Mouse (Mus musculus): ENCODE measurements at regions not wholly inside any gene's neighbourhood (a gene's known extent, or its start where the extent isn't known, plus 50 kb on each side); places are given as distances from the start of the nearest gene placed in this dataset.

DNA sequence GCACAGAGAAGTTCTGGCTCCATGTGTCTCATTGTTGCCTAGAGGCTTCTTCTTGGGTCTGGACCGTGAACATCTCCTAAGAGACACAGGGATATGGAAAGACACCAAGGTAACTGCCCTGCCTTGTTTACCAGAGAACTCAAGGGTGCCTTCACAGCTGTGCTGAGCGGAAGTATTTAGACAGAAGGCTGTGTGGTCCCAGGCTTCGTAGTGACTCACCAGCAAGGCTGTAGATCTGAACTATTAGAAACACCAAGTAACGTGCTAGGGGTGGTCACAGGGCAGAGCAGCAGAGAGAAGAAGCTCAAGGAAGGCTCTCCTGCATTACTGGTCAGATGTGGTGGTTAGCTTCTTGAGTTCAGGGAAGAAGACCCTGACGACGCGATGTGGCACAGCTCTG lies 51.6 kb upstream of the Lpp start:
- no peaks in the 10 kb centered on the region; the same call in 1 of the 2 replicates for H3K4me1 ChIP-seq (ENCODE audit: control insufficient read depth, insufficient read depth, low read length)
- 94% methylated on average over 7 of the region's 7 CpGs for WGBS
- no peak for DNase-seq
- H3K4me3 ChIP-seq (replicated peaks; ENCODE audit: insufficient read depth, low read depth, low read length): no peak overlapping the region
- H3K27ac ChIP-seq (ENCODE audit: insufficient read depth, low read length): no peak overlapping the region
- no peaks in the 10 kb centered on the region for H3K27me3 ChIP-seq (ENCODE audit: control insufficient read depth, insufficient read depth, low read length)
- TF ChIP-seq CTCF (IDR thresholded peaks at IDR 0.05; ENCODE audit: borderline replicate concordance, insufficient read depth, low read depth, low read length) (no peak), POLR2A (IDR thresholded peaks at IDR 0.05; ENCODE audit: borderline replicate concordance, insufficient read depth, low read length) (no peak)

DNA sequence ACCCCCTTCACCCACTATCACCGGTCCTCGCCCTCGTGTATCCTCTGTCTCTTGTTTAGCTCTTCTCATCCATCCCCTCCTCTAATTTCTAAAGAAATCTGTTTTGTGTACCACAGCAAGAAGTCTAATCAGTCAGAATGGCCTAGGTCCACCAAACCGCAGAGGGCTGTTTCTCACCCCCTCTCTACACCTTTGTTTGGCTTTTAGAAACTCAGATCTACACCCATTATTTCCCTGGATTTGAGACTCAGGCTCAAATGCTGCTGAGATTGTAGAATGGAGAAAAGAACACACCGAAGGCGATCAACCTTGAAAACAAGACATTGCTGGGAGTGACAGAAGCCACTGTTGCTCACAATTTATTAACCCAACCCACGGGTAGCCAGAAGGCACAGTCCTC lies 52.7 kb upstream of the Lpp start:
- Histone ChIP-seq H3K4me1 (ENCODE audit: control insufficient read depth, insufficient read depth, low read length) (no peaks in the 10 kb centered on the region; the same call in 1 of the 2 replicates), H3K4me3 (replicated peaks; ENCODE audit: insufficient read depth, low read depth, low read length) (no peak overlapping the region), H3K27ac (ENCODE audit: insufficient read depth, low read length) (no peak overlapping the region), H3K27me3 (ENCODE audit: control insufficient read depth, insufficient read depth, low read length) (no peaks in the 10 kb centered on the region)
- TF ChIP-seq POLR2A (IDR thresholded peaks at IDR 0.05; ENCODE audit: borderline replicate concordance, insufficient read depth, low read length): no peak
- no peak for TF ChIP-seq CTCF (IDR thresholded peaks at IDR 0.05; ENCODE audit: borderline replicate concordance, insufficient read depth, low read depth, low read length)
- no peak for DNase-seq
- WGBS: 71% methylated on average over 7 of the region's 7 CpGs

DNA sequence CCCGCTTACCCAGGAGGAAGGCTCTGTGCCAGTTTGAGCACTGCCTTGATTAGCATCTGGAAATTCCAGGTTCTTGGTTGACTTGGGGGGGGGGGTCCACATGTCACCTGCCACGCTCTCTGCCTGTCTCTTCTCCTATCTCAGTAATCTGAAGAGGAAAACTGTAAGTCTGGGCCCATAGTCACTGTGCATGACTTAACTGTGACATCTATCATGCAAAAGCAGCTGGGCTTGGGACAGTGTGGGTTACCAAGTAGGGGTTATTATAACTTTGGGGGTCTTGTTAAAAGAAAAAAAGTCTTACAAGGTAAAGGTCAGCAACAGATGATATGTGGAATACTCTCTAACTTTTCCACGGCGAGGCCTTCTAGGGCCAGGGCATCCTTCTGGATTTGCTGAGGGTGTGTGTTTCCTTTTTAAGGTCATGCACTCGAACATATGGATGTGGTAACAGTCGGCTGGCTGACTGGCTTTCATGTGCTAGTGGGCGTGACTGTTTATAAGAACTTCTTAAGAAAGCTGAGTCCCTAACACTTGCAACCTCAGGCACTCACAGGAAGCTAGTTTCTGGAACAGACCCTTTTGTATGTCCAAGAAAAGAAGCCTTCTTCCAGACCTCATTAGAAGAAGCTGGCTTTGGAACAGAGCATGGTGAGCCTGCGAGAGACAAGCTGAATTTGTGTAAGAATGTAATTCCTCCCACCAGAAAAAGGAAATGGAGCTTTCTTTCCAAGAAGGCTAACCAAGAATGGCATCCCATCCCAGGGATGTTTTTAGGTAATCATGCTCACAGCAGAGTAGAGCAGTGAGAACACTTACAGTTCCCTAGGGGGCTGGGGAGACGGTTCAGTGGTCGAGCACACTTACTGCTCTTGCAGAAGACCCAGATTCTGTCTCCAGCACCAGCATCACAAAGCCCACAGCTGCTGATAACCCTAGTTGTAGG lies 53.7 kb upstream of the Lpp start:
- Histone ChIP-seq H3K4me3 (replicated peaks; ENCODE audit: insufficient read depth, low read depth, low read length) (no peak overlapping the region), H3K4me1 (ENCODE audit: control insufficient read depth, insufficient read depth, low read length) (no peaks in the 10 kb centered on the region), H3K27me3 (ENCODE audit: control insufficient read depth, insufficient read depth, low read length) (no peaks in the 10 kb centered on the region), H3K27ac (ENCODE audit: insufficient read depth, low read length) (no peak overlapping the region)
- TF ChIP-seq POLR2A (IDR thresholded peaks at IDR 0.05; ENCODE audit: borderline replicate concordance, insufficient read depth, low read length) (no peak), CTCF (IDR thresholded peaks at IDR 0.05; ENCODE audit: borderline replicate concordance, insufficient read depth, low read depth, low read length) (no peak)
- 85% methylated on average over 10 of the region's 10 CpGs for WGBS
- no peak for DNase-seq

DNA sequence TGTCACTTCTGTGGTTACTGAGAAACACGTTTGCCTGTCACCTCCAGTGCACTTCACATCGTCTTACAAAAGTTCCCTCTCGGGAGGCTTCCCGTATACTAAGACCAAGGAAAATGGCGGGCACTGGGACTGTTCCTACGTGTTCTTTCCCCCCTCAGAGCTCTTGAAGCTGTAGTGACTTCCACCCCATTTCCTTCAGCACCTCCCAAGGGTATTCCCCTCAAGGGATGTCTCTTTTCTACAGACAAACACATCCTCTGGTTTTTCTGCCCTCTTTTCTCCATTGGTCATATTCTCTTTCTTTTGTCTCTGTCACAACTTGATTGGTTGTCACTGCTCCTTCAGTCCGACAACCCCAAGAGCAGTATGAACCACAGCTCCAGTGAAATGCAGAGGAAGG lies 54.9 kb upstream of the Lpp start:
- WGBS: 90% methylated on average over 7 of the region's 7 CpGs
- Histone ChIP-seq H3K27ac (ENCODE audit: insufficient read depth, low read length) (no peak overlapping the region), H3K4me3 (replicated peaks; ENCODE audit: insufficient read depth, low read depth, low read length) (no peak overlapping the region), H3K4me1 (ENCODE audit: control insufficient read depth, insufficient read depth, low read length) (no peaks in the 10 kb centered on the region), H3K27me3 (ENCODE audit: control insufficient read depth, insufficient read depth, low read length) (no peaks in the 10 kb centered on the region)
- TF ChIP-seq POLR2A (IDR thresholded peaks at IDR 0.05; ENCODE audit: borderline replicate concordance, insufficient read depth, low read length) (no peak), CTCF (IDR thresholded peaks at IDR 0.05; ENCODE audit: borderline replicate concordance, insufficient read depth, low read depth, low read length) (no peak)
- DNase-seq: no peak

DNA sequence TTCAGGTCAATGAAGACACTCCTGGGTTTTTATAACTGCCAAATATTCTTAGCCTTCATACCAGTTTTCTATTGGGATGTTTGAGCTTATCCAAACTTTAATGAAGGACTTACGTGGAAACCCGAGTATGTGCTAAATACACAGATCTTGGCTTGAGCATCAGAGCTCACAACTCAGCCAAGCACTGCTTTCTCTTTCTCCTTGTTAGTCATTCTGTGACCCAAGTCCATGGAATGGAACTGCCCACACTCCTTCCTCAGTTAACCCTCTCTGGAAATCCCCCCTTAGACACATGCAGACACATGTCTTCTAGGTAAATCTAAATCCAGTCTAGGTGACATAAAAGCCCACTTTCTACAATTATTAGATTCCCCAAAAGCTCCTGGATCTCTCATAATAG lies 58.9 kb upstream of the Lpp start:
- no peak for TF ChIP-seq POLR2A (IDR thresholded peaks at IDR 0.05; ENCODE audit: borderline replicate concordance, insufficient read depth, low read length)
- no peak for TF ChIP-seq CTCF (IDR thresholded peaks at IDR 0.05; ENCODE audit: borderline replicate concordance, insufficient read depth, low read depth, low read length)
- 93% methylated on average over 2 of the region's 2 CpGs for WGBS
- Histone ChIP-seq H3K4me3 (replicated peaks; ENCODE audit: insufficient read depth, low read depth, low read length) (no peak overlapping the region), H3K27me3 (ENCODE audit: control insufficient read depth, insufficient read depth, low read length) (no peaks in the 10 kb centered on the region), H3K4me1 (ENCODE audit: control insufficient read depth, insufficient read depth, low read length) (no peaks in the 10 kb centered on the region), H3K27ac (ENCODE audit: insufficient read depth, low read length) (no peak overlapping the region)
- DNase-seq: no peak

DNA sequence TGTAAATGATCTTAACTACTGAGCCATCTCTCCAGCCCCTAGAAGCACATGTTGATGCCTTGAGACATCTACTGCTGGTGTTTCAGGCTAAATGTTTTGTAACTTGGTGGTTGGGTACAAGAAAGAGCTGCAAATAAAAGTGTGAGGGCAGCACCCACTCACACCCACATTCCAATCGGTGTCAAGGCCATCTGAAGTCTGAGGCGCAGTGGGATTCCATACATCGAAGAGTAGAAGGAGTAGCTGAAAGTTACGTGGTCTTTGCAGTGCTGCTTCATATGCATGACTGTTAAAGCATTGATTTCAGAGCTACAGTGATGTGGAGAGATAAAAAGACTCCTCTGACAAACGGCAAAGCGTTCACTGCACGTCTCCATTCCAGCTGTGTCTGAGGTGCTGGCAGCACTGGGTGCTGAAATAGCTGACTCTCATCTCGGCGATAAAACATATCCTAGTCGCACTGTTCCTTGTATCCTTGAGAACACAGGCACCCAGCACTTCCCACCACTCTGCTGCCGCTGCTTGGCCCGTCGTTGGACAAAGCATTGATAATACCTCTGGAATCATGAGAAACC lies 61.8 kb upstream of the Lpp start:
- no peaks in the 10 kb centered on the region for H3K4me1 ChIP-seq (ENCODE audit: control insufficient read depth, insufficient read depth, low read length)
- no peak for TF ChIP-seq POLR2A (IDR thresholded peaks at IDR 0.05; ENCODE audit: borderline replicate concordance, insufficient read depth, low read length)
- no peak for DNase-seq
- 92% methylated on average over 13 of the region's 13 CpGs for WGBS
- H3K27ac ChIP-seq (ENCODE audit: insufficient read depth, low read length): no peak overlapping the region
- no peaks in the 10 kb centered on the region for H3K27me3 ChIP-seq (ENCODE audit: control insufficient read depth, insufficient read depth, low read length)
- H3K4me3 ChIP-seq (replicated peaks; ENCODE audit: insufficient read depth, low read depth, low read length): no peak overlapping the region

DNA sequence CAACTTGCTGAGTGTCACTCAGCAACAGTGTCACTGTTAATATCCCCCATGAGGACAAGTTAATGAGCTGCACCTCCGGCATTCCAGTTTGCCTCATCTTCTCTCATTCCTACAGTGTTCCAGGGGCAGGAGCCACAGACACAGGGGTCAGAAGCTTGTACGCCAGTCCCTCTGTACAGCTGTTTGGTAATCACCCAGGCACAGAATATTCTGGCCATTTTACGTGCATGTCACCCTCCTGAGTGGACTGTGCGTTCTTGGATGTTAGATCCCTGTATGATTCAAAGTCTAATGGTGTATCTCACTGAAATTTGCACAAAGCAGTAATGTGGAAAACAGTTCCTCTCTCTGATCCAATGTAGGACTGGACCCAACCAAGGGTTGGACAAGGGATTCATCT lies 66.7 kb upstream of the Lpp start:
- WGBS: 90% methylated on average over 4 of the region's 4 CpGs
- Histone ChIP-seq H3K27me3 (ENCODE audit: control insufficient read depth, insufficient read depth, low read length) (no peaks in the 10 kb centered on the region), H3K27ac (ENCODE audit: insufficient read depth, low read length) (no peak overlapping the region), H3K4me3 (replicated peaks; ENCODE audit: insufficient read depth, low read depth, low read length) (no peak overlapping the region), H3K4me1 (ENCODE audit: control insufficient read depth, insufficient read depth, low read length) (no peaks in the 10 kb centered on the region)
- DNase-seq: no peak
- TF ChIP-seq CTCF (IDR thresholded peaks at IDR 0.05; ENCODE audit: borderline replicate concordance, insufficient read depth, low read depth, low read length) (no peak), POLR2A (IDR thresholded peaks at IDR 0.05; ENCODE audit: borderline replicate concordance, insufficient read depth, low read length) (no peak)

DNA sequence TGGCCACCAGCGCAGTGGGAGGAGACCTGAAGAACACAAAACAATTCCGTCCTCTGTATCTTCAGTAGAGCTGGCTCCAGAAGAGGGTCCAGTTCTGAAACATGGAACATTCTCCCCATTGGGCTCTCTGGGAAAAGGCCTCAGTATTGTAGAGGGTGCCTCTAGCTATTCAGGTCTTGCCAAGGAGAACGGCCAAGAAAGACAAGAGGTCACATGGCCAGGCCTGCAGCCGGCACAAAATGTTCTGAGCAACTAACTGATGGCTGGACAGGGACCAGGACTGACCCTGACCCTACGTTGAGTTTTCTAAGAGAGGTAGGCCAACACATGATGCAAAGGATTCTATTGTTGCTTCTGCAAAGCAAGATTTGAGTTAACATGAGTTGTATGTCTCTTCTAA lies 67.3 kb upstream of the Lpp start:
- WGBS: 73% methylated on average over 5 of the region's 5 CpGs
- no peaks in the 10 kb centered on the region for H3K27me3 ChIP-seq (ENCODE audit: control insufficient read depth, insufficient read depth, low read length)
- H3K27ac ChIP-seq (ENCODE audit: insufficient read depth, low read length): no peak overlapping the region
- no peak overlapping the region for H3K4me3 ChIP-seq (replicated peaks; ENCODE audit: insufficient read depth, low read depth, low read length)
- TF ChIP-seq CTCF (IDR thresholded peaks at IDR 0.05; ENCODE audit: borderline replicate concordance, insufficient read depth, low read depth, low read length) (no peak), POLR2A (IDR thresholded peaks at IDR 0.05; ENCODE audit: borderline replicate concordance, insufficient read depth, low read length) (no peak)
- peak in 1 of 2 experiments; percentile 48 for DNase-seq
- no peaks in the 10 kb centered on the region for H3K4me1 ChIP-seq (ENCODE audit: control insufficient read depth, insufficient read depth, low read length)

Measured in cerebellum, adult 2 months (tissue).